Mouse (Mus musculus): ENCODE results near the gene Lrrfip1.

DNA sequence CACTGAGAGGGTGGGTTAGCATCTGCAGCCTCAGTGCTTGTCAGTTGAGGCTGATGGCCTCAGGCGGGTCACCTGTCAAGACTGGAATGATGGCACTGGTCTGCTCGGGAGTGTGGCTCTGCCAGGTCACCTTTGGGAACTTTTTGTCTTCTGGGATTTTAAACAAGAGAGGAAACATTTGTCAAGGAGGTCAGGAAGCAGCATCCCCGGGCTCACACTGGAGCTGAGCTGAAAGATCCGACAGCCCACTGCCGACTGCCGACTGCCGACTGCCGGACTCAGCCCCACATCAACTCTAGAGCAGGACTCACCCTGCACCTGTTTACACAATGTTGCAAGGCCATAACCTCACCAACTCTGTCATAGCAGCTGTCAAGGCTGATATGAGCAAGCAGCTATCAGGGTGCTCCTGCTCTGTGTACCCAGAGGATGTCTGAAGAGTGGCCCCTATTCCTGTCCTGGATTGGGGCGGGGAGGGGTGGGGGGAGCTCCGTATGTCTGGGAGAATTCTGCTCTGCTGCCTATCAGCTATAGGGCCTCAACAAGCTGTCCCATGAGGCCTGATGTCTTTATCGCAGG, 33.9 kb downstream of the Lrrfip1 start:
- TF ChIP-seq CTCF (IDR thresholded peaks at IDR 0.05; ENCODE audit: low read depth, low read length) (no peak), POLR2A (IDR thresholded peaks at IDR 0.05; ENCODE audit: insufficient read depth, low read length) (no peak)

Measured in ES-Bruce4 (cell line).